ENCODE assay signal across 8 mouse cellular contexts in genomic region chr14:121361319-121362114, GRCm38 (mm10). TPM values are rescaled to one million over a fixed set of nuclear protein-coding genes. Genes with fewer than 3 reads are reported as not detected.
A peak's percentile ranks its signal among the peaks of the same experiment; 100 is the strongest.
DNase-seq lines count a peak whose midpoint lies in the region; ATAC-seq lines count a peak whose summit lies in the region.

No protein-coding gene starts in this region.

- no peak overlapping the region for H3K27ac ChIP-seq in hindbrain, embryonic 16.5 days (ENCODE audit: low read depth, low read length)
- no peak overlapping the region for H3K27ac ChIP-seq in hindbrain, embryonic 14.5 days

- DNase-seq in hindbrain, embryonic 14.5 days (ENCODE audit: low spot score) = no peak
- peak; percentile 92 for DNase-seq in adrenal gland, postnatal 14 days
- peak; percentile 88 for DNase-seq in heart, adult 8-10 months (ENCODE audit: low spot score)
- DNase-seq in large intestine, adult 2 months (ENCODE audit: low read depth, low spot score) = peak; percentile 78
- peak; percentile 64 for DNase-seq in ovary, postnatal 14 days (ENCODE audit: low spot score)
- DNase-seq in yolk sac, embryonic 10.5 days (ENCODE audit: low spot score) = no peak
- DNase-seq in left cerebral cortex, adult 8-10 months (ENCODE audit: low spot score in 2 of 2) = no peak

- no peak overlapping the region for H3K4me3 ChIP-seq in hindbrain, embryonic 16.5 days (ENCODE audit: low read length)
- no peak overlapping the region for H3K4me3 ChIP-seq in hindbrain, embryonic 14.5 days (replicated peaks; ENCODE audit: low read length)

- ATAC-seq in hindbrain, embryonic 16.5 days = 0 out of 2 replicates have a peak, but pooled peaks have one; percentile 44
- ATAC-seq in hindbrain, embryonic 14.5 days (ENCODE audit: low FRiP score) = no peak

- H3K9me3 ChIP-seq in hindbrain, embryonic 16.5 days (ENCODE audit: control insufficient read depth, low read length) = no peaks in the 10 kb centered on the region
- no peaks in the 10 kb centered on the region for H3K9me3 ChIP-seq in hindbrain, embryonic 14.5 days (ENCODE audit: control insufficient read depth, low read length)

- 80% methylated on average over 17 of the region's 17 CpGs for WGBS in hindbrain, embryonic 16.5 days
- 87% methylated on average over 17 of the region's 17 CpGs for WGBS in hindbrain, embryonic 14.5 days
- WGBS in large intestine, adult 2 months = 42% methylated on average over 17 of the region's 17 CpGs

- H3K27me3 ChIP-seq in hindbrain, embryonic 16.5 days (replicated peaks; ENCODE audit: control insufficient read depth, insufficient read depth, low read length) = no peaks in the 10 kb centered on the region
- no peaks in the 10 kb centered on the region for H3K27me3 ChIP-seq in hindbrain, embryonic 14.5 days (ENCODE audit: control insufficient read depth, insufficient read depth, low read length)

- H3K36me3 ChIP-seq in hindbrain, embryonic 16.5 days (ENCODE audit: control insufficient read depth, insufficient read depth, low read length) = no peaks in the 10 kb centered on the region
- no peaks in the 10 kb centered on the region for H3K36me3 ChIP-seq in hindbrain, embryonic 14.5 days (replicated peaks; ENCODE audit: control insufficient read depth, insufficient read depth)

- peaks cover 13% of the 10 kb centered on the region for H3K4me1 ChIP-seq in hindbrain, embryonic 16.5 days (ENCODE audit: control insufficient read depth, insufficient read depth, low read depth, low read length)
- H3K4me1 ChIP-seq in hindbrain, embryonic 14.5 days (replicated peaks; ENCODE audit: control insufficient read depth, insufficient read depth, low read length) = peaks cover 15% of the 10 kb centered on the region; the same call in 1 of the 2 replicates

- H3K4me2 ChIP-seq in hindbrain, embryonic 16.5 days (ENCODE audit: low read length) = no peak overlapping the region
- no peak overlapping the region for H3K4me2 ChIP-seq in hindbrain, embryonic 14.5 days (replicated peaks)

- H3K9ac ChIP-seq in hindbrain, embryonic 16.5 days (ENCODE audit: low read depth, low read length) = no peak overlapping the region
- H3K9ac ChIP-seq in hindbrain, embryonic 14.5 days = no peak overlapping the region

RNA-seq across cellular contexts. Expression of gene Stk24, which starts 18.3 kb away (rescaled TPM):
- polyA plus RNA-seq in hindbrain, embryonic 16.5 days (2015; fragmentation: Nextera tagmentation; extraction: Ambion mirVana) = 14.6 and 18.5 TPM in 2 replicates
- polyA plus RNA-seq in hindbrain, embryonic 14.5 days (2014; fragmentation: Nextera tagmentation; extraction: Ambion mirVana) = 22.5 and 23.1 TPM in 2 replicates
- total RNA-seq in adrenal gland, postnatal 14 days (2021) = 93.2 and 95.8 TPM in 2 replicates
- 10 to 100 TPM; 52.8 to 75.4 (median 55.2) TPM for total RNA-seq in heart, adult 8-10 months (2022)
- polyA plus RNA-seq in large intestine, adult 2 months (2012; rRNA removed) = 37.2 and 60.8 TPM in 2 replicates
- total RNA-seq in left cerebral cortex, adult 8-10 months (2022) = 10 to 100 TPM; 62.3 to 71.6 (median 64.9) TPM

Comparison
In these comparisons a context has a peak if more than half of its experiments do, and no peak if none do; other contexts are left out.
1. DNase-seq: peak in adrenal gland, postnatal 14 days (single experiment), heart, adult 8-10 months (single experiment), large intestine, adult 2 months (single experiment) and ovary, postnatal 14 days (single experiment); none in hindbrain, embryonic 14.5 days (single experiment), yolk sac, embryonic 10.5 days (single experiment) and left cerebral cortex, adult 8-10 months (0 of 2).